Mouse (Mus musculus) frontal cortex, postnatal 10 days (tissue): Measurements from ENCODE around the gene Dgki.

Experiments used
- DNase-seq, 2 experiments: peaks; one replicate each; pipeline ENCODE4 v3.0.0; 2022; ENCODE audit warnings: low spot score in 2 of 2, mixed read lengths in 1 of 2

The Dgki gene

GRCm38 (mm10) chr6:37297744-37298482 lies 2.1 kb downstream of the Dgki start:
- no peak for DNase-seq

- DNase-seq: no peak
Measured at GRCm38 (mm10) chr6:37292068-37292467, 7.9 kb downstream of the Dgki start.

GRCm38 (mm10) chr6:37291171-37291570 lies 8.8 kb downstream of the Dgki start:
- no peak for DNase-seq

DNA sequence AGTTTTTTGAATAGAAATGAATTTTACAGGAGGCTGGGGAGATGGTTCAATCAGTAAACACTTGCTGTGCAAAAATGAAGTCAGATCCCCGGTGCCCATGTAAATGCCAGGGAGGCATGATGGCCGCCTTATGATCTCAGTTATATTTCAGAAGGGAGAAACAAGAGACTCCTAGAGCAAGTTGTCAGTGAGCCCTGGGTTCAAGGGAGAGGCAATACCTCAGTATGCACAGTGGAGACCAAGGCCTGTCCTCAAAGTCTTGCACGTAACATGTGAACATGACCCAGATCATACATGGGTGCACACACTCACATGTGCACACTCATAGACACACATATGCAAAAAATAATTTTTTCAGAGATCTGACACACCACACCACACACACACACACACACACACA lies 9.3 kb downstream of the Dgki start:
- DNase-seq: no peak

DNA sequence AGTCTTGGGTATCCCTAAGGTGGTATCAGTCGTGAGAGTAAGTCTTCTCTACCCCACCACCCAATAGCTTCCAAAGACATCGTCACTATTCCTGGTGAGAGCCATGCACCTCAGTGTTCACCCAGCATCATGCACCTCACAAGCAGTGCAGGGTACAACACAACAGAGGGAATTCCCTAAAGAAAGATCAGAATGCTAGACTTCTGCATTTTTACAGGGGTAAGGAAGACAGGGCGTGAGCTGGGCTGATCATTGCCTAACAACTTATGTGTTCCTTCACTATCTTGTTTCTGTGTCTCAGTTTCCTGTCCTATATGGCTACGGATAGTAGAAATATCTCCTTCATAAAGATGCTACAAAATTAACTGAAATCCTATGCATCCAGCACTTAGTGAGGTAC lies 13.8 kb downstream of the Dgki start:
- no peak for DNase-seq

DNA sequence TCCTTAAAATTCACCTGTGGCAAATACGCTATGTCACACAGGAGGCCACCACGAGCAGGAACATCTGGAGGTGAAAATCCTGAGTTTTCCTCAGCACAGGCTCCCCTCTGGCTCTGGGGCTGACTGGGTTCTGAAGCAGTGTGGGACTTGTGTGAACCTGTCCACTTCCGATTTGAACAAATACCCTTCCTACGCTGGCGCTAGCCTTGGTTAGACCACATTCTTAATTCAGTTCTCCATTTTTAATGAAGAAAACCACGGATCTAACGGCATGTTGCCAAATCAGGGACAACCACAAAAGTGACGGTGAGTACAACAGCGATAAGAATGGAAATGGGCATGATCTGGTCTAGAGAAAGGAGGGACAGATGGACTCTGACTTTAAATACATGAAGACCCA lies 15.1 kb downstream of the Dgki start:
- no peak for DNase-seq

- no peak for DNase-seq
Measured at GRCm38 (mm10) chr6:37283336-37283735, 16.6 kb downstream of the Dgki start.

DNA sequence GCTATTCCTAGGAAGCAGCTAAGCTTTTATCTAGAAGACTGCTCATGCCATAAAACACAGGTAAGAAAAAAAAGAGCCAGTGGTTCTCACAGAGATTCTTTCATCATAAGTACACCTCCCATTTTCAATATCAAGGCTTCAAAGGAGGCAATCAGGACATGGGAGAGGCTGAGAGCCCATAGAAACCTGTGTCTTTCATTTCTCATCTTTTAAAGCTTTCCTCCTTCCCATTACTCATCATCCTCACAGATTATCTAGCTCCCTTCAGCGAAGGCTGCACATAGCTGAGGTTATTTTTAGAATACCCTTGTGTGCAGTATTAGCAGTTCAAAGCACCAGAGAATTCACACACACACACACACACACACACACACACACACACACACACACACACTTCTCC lies 17.3 kb downstream of the Dgki start:
- DNase-seq: no peak

DNA sequence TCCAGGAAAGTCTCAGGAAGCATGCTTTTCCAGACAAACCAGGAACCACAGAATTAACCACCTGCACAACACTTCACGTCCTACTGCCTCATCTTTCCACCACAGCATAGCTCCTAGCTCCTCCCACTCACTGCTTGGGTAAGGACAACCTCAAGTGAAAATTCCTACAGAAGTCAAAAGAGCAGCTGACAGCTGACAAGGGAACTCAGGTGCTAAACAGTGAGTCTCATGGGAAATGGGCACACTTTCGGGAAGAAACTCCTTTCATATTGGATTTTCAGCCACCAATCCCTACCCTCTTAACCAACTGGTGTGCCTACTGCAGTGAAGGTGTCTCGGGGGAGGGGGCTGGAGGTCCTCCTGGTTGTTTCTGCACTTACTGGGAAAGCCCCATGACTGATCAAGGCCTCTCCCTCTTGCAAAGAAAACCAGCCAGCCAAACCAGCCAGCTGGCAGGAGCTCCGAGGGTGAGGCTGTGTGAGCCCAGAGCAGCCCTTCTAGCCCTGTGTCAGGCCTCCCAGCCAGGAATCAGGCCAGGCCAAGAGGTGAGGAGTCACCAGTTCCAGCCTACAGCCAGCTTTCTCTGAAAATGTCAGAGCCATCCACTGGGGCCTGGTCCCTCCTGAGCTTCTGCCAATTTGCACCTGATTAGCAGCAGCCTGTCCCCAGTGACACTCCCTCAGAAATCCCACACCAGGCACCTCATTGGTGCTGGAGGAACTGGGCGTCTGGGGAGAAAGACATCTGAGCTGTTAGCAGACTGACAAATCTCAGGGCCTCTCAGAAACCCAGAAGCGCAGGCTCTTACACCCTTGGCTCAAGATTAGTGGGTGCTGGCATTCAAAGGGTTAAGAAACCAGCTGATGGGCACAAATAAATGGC lies 22.9 kb downstream of the Dgki start:
- no peak for DNase-seq

GRCm38 (mm10) chr6:37276181-37276580 lies 23.8 kb downstream of the Dgki start:
- DNase-seq: no peak

- no peak for DNase-seq
Measured at GRCm38 (mm10) chr6:37270905-37271591, 28.9 kb downstream of the Dgki start.

DNA sequence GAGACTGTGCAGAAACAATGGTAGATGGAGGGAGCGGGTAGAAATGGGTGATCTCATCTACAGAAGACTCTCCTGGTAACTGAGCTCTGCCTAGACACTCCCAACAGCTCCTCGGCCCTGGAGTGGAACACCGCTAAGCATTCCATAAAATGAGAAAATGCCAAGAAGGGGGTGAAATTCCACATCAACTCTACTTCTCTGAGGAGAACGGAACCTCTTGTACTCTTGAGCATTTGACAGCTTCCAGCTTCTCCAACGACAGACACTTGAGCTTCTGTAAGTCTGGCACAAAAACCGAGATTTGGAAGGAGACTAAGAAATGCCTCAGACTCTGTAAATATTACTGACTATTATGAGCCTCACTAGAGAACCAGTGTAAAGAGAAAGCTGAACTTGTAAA lies 31.4 kb downstream of the Dgki start:
- no peak for DNase-seq

- no peak for DNase-seq
Measured at GRCm38 (mm10) chr6:37267952-37268351, 32.0 kb downstream of the Dgki start.

- DNase-seq: no peak
Measured at GRCm38 (mm10) chr6:37262486-37262885, 37.5 kb downstream of the Dgki start.

GRCm38 (mm10) chr6:37261236-37261852 lies 38.6 kb downstream of the Dgki start:
- no peak for DNase-seq

- DNase-seq: no peak
Measured at GRCm38 (mm10) chr6:37258662-37259061, 41.3 kb downstream of the Dgki start.

- DNase-seq: no peak
Measured at GRCm38 (mm10) chr6:37254144-37254543, 45.8 kb downstream of the Dgki start.

GRCm38 (mm10) chr6:37252536-37252935 lies 47.4 kb downstream of the Dgki start:
- no peak for DNase-seq

DNA sequence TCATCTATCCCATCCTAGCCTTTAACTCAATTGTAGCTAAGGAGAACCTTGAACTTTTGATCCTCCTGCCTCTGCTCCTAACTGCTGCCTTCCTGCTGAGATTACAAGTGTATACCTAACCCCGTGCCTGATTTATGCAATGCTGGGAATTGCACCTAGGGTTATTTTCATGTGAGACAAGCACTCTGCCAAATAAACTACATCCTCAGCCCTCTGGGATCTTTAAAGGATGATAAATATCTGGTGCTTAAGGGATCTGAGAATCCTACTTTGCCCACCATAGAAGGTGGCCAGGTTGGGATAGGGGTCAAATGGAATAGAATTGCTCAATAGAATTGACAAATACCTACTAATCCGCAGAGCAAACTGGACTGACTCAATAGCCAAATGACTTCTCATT lies 49.3 kb downstream of the Dgki start:
- DNase-seq: no peak

DNA sequence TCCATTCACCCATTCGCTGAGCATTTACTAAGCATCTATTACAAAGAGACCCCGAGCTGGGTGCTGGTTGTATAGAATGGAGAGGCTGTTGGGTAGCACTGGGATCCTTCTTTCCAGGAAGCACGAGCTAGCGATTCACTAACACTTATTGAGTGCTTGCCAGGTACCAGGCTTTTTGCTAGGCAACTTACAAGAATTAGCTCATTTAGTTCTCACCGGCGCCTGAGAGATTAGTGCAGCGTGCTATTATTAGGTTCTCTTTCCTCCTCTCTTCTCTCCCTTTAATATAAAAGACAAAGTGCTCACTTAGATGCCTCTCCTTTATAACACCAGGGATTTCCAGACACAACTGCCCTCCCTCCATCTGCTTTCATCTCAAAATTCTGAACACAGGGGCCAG lies 54.2 kb downstream of the Dgki start:
- no peak for DNase-seq

DNA sequence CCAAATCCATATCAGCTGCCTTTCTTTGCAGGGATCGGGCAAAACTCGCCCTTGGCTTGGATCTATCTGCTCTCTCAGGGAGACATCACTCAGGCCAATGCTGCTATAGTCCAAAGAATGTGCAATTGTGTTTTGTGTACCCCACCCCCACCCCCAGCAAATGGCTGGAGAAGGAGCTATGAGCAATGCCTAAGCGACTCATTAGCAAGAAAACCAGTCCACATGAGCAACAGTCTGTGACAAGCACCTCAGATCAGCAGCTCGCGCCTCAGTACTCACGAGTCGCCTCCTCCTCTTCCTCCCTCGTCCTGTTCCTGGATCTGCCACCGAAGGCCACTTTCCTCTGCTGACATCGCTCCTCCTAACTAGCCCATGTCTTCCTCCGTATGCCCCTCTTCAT lies 55.9 kb downstream of the Dgki start:
- no peak for DNase-seq

GRCm38 (mm10) chr6:37242769-37243121 lies 57.2 kb downstream of the Dgki start:
- DNase-seq: no peak
